Mouse (Mus musculus) forebrain, embryonic 10.5 days (tissue): Measurements from ENCODE around the gene Nipsnap2. TPM values are rescaled to one million over a fixed set of nuclear protein-coding genes. Genes with fewer than 3 reads are reported as not detected.

Experiments
- polyA plus RNA-seq: library from polyadenylated mRNA; unstranded; fragments of >200 nt; fragmentation: Nextera tagmentation; extraction: Ambion mirVana; gene quantifications from 2 replicates; pipeline ENCODE4 v1.2.1, GENCODE M21; 2016

Gene Nipsnap2
- polyA plus RNA-seq, 1 experiment from 2014 or later = 75.9 TPM

Other genes starting within 250 kb of the Nipsnap2 start
- 37.3 and 43.3 TPM in 2 replicates for gene Sfswap, start 223.8 kb upstream of the Nipsnap2 start, polyA plus RNA-seq
- 2.9 and 3.4 TPM in 2 replicates for gene Mmp17, start 140.9 kb upstream of the Nipsnap2 start, polyA plus RNA-seq
- 5.9 and 6.6 TPM in 2 replicates for gene Zfp11, start 55.0 kb upstream of the Nipsnap2 start, polyA plus RNA-seq
- gene Sept14, start 16.6 kb upstream of the Nipsnap2 start, polyA plus RNA-seq = not detected in 2 replicates
- gene Mrps17, start 9.6 kb upstream of the Nipsnap2 start, polyA plus RNA-seq = 173 and 181 TPM in 2 replicates
- 42.1 and 44.9 TPM in 2 replicates for gene Psph, start 62.4 kb downstream of the Nipsnap2 start, polyA plus RNA-seq
- gene Sumf2, start 121.9 kb downstream of the Nipsnap2 start, polyA plus RNA-seq = 42.2 and 46.3 TPM in 2 replicates
- gene Chchd2, start 162.4 kb downstream of the Nipsnap2 start, polyA plus RNA-seq = 1,073 and 1,078 TPM in 2 replicates
- gene Zbed5, start 170.7 kb downstream of the Nipsnap2 start, polyA plus RNA-seq = 5.6 and 5.8 TPM in 2 replicates
- 0.15 and 0.26 TPM in 2 replicates for gene Phkg1, start 173.5 kb downstream of the Nipsnap2 start, polyA plus RNA-seq
- 3.3 and 4.9 TPM in 2 replicates for gene Nupr1l, start 183.5 kb downstream of the Nipsnap2 start, polyA plus RNA-seq
- gene Vkorc1l1, start 216.9 kb downstream of the Nipsnap2 start, polyA plus RNA-seq = 33.0 and 33.4 TPM in 2 replicates